Mouse (Mus musculus): ENCODE data around the gene Atxn7l2.

The Atxn7l2 gene

DNA sequence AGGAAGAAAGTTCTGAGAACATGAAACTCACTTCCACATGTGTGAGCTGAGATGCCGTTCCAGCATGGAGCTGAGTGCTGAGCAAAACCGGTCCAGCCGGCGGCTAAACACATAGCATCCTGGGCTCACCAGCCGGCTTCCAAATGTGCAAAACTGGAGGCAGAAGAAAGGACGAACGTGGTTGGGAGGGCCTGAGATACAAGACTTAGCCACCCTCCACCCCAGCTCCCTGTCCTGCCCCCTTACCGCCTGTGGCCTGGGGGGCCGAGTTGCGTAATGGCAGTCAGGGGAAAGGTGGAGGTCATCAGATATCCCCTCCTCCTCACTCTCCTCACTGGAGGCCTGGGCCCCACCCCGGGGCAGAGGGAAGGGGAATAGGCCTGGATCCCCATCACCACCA is 6.3 kb downstream of the Atxn7l2 start:
- no peak for DNase-seq

DNA sequence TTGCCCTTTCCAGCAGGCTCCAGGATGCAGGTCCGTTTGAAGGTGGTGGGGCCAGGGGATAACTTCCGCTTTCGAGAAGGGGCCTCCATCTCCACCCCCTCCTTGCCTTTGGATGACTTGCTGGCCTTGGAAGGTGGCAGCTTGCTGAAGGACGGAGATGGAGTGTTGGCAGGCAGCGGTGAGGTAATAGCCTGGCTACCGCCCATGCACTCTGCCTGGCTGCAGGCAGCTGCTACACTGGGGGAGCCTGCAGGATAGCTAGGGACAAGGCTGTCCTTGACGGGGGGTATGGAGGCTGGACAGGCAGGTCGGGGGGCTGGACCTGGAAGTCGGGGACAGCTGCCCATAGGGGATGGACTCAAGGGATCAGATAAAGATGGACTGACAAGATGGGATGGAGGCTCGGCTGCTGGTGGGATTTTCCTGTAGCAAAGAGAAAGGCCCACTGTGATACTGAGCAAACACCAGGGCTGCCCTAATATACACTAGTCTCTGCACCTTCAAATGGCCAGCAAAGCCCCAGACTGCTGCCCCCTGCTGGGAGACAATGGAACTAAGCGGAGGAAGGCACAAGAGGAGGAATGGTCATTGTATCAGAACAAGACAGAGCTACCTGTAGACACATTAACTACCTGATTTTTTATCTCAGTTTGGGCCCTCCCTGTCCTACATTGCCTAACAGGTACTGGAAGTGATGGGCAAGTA is 7.0 kb downstream of the Atxn7l2 start:
- DNase-seq: peak; percentile 89

GRCm38 (mm10) chr3:108203212-108203611 is 7.5 kb downstream of the Atxn7l2 start:
- DNase-seq: no peak

DNA sequence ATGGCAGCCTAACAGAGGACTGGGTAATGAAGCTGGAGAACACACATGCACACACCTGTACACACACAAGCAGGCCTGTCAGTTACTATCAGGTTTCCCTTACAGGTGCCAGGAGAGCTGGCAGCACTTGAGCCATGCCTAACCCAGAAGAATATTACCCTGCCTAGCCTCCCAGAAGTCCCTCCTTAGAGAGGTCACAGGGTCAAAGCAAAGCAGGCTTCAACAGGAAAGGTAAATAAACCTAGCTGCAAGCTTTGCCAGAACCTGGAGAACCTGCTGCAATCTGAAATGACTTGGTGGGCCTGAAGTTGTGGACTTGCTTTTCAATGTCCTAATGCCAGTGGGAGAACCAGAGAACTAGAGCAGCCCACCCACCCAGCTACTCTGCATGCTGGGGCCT is 8.2 kb downstream of the Atxn7l2 start:
- peak; percentile 80 for DNase-seq

DNA sequence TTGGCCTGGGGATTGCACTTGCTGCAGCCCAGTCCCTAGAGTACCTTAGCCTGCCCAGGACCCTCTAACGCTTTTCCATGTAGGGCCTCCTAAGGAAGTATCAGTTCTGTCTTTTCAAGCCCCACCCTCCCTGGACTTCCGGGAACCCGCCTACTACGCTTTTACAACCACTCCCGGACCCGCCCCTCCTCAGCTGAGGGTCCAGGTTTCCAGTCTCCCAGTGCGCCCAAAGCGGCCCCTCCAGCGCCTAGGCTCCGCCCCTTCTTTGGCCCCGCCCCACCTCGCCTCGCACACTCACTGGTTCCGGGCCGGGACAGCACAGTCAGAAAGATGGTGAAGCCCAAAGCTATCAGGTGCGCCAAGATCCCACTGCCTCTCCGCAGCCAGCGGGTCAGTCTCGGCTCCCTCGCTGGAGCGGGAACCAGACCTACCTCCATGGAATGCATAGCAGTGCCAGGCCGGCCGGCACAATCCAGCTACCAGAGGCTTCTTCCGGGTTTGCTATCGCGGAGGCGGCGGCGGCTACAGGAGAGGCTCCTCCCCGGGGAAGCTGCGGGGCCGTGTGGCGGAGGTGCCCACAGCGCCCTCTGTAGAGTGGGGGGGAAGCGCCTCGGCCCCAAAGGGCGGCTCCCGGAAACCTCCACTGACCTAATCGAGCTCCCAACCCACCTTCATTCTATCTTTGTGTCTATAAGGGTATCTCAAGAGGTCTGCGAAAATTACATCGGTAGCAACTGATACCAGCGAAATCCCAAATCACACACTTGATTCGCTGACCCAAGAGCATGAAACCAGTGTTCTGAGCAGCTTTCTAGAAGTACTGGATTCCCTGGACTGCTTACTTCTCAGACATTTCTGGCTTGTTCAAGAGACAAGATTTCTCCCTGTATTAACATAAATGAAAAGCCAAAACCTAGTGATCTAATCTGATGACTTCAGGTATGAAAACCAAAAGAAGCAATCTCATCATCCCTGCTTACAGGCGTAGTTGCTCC is 10.1 kb downstream of the Atxn7l2 start, which contains the start of gene Cyb561d1:
TSS of gene Cyb561d1 (minus strand) at position 884 of the 995 bp plus-strand sequence.
- peak; percentile 98 for DNase-seq

- DNase-seq: no peak
These were observed 11.5 kb downstream of the Atxn7l2 start for GRCm38 (mm10) chr3:108199231-108199630.

DNA sequence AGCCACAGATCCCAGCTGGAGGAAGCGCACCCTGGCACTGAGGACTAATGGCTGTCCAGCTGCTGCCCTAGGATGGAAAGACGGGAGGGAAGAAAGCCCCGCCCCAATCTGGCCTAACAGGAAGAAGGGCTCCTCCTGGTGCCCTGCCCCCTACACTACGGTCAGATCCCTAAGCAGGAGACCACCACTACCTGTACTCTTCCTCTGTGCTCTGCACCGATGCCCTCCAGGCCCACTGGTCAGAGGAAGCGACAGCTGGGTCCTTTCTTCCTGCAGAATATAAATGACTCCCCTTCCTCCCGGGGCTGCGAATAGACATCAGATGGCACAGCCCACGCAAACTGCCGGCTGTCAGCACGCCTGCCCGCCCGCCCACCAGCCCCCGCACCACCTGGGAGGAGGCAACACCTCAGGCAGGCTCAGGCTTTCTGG is 13.7 kb downstream of the Atxn7l2 start:
- peak; percentile 65 for DNase-seq

DNA sequence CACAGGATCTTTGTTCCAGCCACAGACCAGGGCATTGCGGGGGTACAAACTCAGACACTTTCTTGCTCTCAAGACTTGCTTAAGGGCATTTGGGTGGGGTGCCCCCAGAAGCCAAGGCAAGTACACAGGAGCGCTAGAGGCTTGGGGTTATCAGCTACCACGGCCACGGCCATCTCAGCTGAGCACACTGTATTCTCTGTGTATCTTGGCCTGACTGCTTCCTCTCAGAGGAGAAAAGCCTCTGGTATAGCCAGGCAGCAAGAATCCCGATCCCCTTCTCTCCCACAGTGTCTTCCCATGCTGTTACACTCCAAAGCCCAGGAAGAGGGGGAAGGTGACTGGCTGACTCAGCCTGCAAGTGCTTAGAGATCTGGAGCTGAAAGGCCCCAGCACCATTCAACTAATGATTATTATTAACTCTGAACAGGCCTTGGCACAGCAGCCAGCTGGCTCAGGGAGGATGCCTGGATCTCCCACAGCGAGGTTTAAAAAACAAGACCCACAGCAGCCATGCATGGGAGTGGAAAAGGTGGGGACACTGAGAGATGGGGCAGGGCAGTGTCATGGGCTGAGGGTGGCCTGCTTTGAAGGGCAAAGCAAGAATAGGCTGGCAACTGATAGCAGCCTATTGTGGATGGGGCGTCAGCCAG is 14.7 kb downstream of the Atxn7l2 start:
- no peak for DNase-seq

DNA sequence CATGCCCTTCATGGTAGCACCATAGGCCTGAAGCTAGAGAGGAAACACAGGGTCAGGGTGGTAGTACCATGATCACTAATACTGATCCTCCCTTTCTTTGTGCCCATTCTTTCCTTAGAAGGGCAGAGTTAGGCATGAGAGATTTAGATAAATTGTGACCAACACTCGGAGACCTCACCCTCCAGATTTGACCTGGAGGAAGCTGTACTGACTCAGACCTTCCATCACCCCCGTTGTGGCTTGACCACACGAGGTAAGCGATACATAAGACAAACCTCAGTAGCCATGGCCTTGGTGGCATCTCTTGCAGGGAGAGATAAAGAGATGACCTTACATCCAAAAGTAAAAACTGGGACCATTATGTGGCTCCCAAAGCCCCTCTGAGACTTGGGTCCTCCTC is 15.4 kb downstream of the Atxn7l2 start:
- DNase-seq: no peak

DNA sequence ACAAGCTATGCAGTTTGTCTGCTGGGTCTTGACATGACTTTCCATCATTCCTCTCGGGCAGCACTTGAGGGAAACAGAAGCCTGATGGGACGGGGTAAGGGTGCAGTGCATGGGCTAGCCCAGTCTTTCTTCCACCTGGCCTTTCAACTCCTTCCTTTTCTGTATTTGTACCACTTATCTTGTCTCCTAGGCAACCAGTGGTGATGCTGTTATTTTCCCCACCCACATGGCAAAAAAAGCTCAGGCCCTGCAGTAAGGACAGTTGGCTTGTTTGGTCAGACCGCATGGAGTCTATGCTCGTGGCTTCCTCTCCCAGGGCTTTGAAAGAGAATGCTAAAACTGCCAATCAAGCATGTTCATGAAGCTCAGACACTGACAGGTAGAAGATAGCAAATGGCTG is 17.0 kb downstream of the Atxn7l2 start:
- no peak for DNase-seq

DNA sequence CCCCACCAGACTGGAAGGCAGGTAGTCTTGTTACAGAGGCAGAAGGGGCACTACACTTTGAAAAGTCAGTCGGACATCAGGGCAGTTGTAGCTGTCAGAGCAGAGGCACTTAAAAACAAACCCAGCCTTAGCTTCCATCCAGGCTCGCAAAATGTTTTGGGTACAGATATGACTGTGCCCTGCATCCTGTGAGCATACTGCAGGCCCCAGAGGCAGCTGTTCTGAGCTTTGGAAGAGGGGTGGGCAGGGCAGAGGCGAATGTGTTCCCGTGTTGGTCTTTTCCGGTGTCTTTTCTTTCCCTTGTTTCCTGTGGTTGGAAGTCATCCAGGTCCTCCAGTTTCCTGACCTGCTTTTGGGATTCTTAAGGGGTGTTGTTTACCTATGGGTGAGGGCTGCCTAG is 20.8 kb downstream of the Atxn7l2 start:
- DNase-seq: no peak

GRCm38 (mm10) chr3:108188716-108189490 is 21.8 kb downstream of the Atxn7l2 start:
- DNase-seq: no peak

GRCm38 (mm10) chr3:108187111-108187795 is 23.5 kb downstream of the Atxn7l2 start:
- no peak for DNase-seq

GRCm38 (mm10) chr3:108186098-108187047 is 24.4 kb downstream of the Atxn7l2 start, which contains the start of gene Amigo1:
Amigo1 (plus strand) TSS chr3:108186335.
- DNase-seq: peak; percentile 62

DNA sequence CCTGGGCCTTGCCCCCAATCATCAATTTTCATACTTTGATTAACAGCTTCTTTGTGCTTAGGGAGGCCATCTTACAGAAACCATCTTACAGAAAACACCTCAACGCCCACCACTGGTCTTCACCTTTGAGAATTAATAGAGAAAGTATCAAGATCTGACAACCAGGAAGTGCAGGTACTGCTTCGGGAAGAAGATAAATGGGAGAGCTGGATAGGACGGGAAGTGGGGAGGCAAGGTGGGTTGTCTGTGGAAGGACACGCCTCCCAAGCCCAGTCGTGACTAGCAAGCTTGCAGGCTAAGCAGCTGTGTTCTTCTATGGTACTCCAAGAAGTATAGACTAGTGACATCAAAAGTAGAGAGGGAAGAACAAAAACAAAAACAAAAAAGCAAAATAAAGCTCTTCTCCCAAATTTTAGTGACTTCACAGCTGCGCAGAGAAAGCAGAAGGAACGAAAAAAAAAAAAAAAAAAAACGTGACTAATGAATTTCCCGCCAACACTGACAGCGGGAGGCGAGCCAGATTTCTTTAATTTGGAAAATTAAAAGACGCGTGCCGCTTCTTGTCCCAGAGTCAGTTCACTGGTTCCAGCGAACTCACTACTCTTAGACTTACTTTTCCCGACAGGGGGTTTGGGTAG is 25.2 kb downstream of the Atxn7l2 start:
- no peak for DNase-seq

DNA sequence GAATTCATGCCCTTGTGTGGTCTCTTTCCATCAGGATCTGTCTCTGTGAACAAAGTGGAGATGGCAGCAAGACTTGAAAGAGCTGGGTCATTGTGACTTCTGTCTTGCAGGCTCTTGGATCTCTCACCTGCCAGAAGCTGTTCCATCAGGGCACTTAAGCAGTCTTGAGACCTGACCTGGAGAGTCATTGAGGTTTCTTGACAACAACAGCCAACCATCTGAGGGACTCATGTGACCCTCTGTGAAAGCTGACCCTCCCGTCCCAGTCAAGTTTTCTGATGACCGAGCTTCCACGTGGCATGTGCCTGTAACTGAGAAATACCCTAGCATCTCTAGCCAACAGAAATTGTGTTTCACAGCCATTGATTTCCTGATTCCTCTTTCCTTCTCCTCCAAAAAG is 26.0 kb downstream of the Atxn7l2 start:
- peak; percentile 79 for DNase-seq

DNA sequence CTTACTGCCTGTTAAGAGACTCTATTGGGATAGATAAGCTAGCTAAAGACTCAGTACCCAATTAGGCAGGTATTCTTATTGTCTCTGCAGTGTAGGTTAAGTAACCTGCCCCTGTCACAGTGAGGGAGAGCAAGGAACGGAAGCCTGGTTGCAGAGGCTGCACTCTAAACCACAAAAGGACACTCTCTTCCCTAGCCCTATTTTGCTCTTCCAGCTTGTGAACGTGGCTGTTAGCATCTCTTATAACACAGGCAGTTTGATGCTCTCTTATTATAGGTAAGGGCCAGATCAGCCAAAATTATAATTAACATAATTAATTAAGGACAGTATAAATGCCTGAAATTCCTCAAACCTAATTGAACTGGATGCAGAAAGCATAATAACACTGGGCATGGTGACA is 30.2 kb downstream of the Atxn7l2 start:
- DNase-seq: no peak

DNA sequence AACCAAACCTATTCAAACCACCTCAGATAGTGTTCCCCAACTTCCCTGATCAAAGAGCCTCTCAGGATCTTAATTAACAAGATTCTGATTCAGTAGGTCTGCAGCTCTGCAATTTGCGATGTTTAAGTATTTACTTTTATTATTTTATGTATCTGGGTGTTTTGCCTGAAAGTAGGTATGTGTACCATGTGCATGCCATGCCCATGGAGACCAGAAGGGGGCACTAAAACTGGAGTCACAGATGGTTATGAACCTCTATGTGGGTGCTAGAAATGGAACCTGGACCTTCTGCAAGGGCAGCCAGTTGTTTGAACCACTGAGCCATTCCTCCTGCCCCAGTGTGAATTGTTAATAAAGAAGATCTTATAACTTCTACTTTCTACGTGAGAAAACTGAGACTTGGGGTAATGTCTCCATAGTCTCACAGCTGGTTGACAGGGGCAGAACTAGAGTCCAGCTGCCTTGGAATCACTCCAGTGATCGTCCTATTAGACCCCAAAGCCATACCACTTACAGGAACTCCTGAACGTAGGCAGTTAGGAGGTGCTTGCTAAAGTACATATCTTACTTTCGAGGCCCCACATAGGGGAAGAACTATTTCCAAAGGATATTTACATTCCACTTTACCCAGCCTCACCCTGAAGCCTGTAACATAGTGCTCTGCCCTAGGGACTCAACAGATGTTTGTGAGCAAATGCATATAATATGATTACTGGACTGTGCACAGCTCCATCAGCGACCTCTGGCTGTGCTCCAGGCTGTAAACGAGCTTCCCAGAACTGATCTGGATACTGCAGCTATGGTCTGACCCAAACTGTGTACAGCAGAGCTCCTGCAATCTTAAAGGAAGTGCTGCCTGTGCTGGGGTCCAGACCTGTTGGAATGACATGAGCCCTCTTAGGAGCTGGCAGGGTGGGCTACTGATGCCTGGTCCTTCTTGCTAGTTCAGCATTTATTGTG is 31.7 kb downstream of the Atxn7l2 start:
- no peak for DNase-seq
